Mouse (Mus musculus): ENCODE data around the gene Zmynd8.
A peak's percentile ranks its signal among the peaks of the same experiment; 100 is the strongest.

DNA sequence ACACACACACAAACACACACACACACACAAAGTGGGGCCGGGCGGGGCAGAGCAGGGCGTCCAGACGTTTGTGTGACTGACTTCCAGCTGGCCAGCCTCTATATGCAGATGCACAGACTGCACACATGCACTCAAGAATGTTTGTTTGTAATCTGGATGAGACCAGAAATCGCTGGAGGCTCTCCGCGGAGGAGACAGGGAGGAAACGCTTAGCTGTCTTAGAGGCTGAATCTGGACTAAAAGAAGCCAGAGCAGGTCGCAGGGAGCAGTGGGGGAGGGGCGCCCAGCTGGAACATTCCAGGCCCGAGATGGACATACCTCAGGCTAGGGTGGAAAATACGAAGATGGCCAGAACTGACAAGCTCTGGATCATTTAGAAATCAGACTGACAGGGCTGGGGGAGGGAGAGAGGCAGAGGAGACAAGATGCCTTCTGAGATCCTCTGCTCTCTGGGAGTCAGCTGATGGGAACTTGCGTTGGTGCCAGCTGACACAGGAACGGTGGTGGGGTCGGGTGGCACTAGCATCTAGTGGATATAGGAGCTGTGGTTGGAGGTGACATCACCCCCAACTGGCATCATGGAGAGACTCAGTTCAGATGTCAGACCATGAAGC, 7.6 kb upstream of the Zmynd8 start:
- TF ChIP-seq CHD2 (IDR thresholded peaks at IDR 0.05; ENCODE audit: low read depth, low read length) (0 out of 2 replicates have a peak, but pooled peaks have one; percentile 13), ZNF384 (IDR thresholded peaks at IDR 0.05; ENCODE audit: low read depth, low read length) (no peak), ZC3H11A (IDR thresholded peaks at IDR 0.05; ENCODE audit: borderline replicate concordance, low read depth, low read length) (no peak)

Data from ES-E14 (cell line).